Mouse (Mus musculus): Measurements from ENCODE around the gene Gng4.

Gng4 gene

GRCm38 (mm10) chr13:13795166-13795832, 11.4 kb downstream of the Gng4 start:
- no peak for TF ChIP-seq GATA4 (IDR thresholded peaks at IDR 0.05; ENCODE audit: insufficient replicate concordance, low read length)

DNA sequence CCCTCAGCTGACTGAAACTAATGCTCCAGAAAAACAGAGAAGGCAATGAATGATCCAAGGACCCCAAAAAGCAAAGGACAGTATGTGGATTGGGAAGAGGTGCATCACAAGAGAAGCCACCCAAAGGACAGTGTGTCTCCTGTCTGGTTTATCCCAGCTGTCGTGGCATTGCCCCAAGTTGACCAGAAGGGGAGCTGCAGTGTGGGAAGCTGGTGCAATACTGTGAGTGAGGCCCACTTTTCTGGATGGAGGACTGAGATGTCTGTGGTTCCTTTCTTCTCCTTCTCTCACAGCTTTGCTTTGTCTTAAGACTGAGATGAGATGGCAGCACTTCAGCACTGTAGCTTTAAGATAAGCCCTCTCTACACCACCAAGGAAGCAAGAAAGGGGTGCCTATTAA, 12.2 kb downstream of the Gng4 start:
- no peak for TF ChIP-seq GATA4 (IDR thresholded peaks at IDR 0.05; ENCODE audit: insufficient replicate concordance, low read length)

DNA sequence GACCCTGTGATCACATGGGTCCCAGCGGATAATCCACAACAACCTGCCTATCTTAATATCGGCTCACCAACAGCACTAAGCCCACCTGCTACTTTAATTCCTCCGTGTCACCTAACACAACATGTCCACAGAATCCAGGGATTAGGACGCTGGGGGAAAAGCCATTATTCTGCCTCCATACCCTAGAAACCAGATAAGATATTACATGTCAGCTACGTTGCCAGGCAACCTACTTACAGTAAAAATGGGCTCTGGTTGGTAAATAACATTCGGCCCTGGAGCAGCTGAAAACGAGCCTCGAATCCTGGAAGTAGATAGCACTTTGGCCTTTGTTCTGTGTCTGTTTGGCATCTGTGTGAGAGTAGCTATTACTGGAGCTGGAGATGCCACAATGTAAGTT, 14.9 kb downstream of the Gng4 start:
- no peak for TF ChIP-seq GATA4 (IDR thresholded peaks at IDR 0.05; ENCODE audit: insufficient replicate concordance, low read length)

GRCm38 (mm10) chr13:13808337-13809132, 24.7 kb downstream of the Gng4 start:
- TF ChIP-seq GATA4 (IDR thresholded peaks at IDR 0.05; ENCODE audit: insufficient replicate concordance, low read length) = no peak

GRCm38 (mm10) chr13:13810885-13811284, 27.0 kb downstream of the Gng4 start:
- no peak for TF ChIP-seq GATA4 (IDR thresholded peaks at IDR 0.05; ENCODE audit: insufficient replicate concordance, low read length)

- TF ChIP-seq GATA4 (IDR thresholded peaks at IDR 0.05; ENCODE audit: insufficient replicate concordance, low read length) = no peak
Measured at GRCm38 (mm10) chr13:13818696-13819095, 34.8 kb downstream of the Gng4 start.

- no peak for TF ChIP-seq GATA4 (IDR thresholded peaks at IDR 0.05; ENCODE audit: insufficient replicate concordance, low read length)
Measured at GRCm38 (mm10) chr13:13820234-13821123, 36.6 kb downstream of the Gng4 start.

GRCm38 (mm10) chr13:13824946-13825345, 41.1 kb downstream of the Gng4 start:
- no peak for TF ChIP-seq GATA4 (IDR thresholded peaks at IDR 0.05; ENCODE audit: insufficient replicate concordance, low read length)

DNA sequence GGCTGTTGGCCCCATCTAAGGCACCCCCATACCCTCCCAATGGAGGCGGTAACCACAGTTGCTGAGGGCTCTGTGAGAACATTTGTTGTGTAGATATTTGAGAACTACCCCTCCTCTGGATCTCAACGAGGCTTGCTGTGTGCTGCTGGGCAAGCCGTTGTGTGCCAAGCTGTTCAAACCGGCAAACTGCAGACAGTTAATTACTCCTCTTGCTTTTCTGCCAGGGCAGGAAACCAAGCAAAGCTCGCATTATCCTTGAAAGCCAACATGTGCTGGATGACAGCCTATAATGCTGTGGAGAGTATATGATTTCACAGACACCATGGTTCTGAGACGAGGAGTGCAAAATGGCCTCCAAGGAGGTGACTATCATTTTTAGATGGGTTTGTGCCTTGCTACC, 42.7 kb downstream of the Gng4 start:
- TF ChIP-seq GATA4 (IDR thresholded peaks at IDR 0.05; ENCODE audit: insufficient replicate concordance, low read length) = no peak

- TF ChIP-seq GATA4 (IDR thresholded peaks at IDR 0.05; ENCODE audit: insufficient replicate concordance, low read length) = no peak
Measured at GRCm38 (mm10) chr13:13828125-13828524, 44.3 kb downstream of the Gng4 start.

- TF ChIP-seq GATA4 (IDR thresholded peaks at IDR 0.05; ENCODE audit: insufficient replicate concordance, low read length) = no peak
Measured at GRCm38 (mm10) chr13:13830469-13831074, 46.7 kb downstream of the Gng4 start.

DNA sequence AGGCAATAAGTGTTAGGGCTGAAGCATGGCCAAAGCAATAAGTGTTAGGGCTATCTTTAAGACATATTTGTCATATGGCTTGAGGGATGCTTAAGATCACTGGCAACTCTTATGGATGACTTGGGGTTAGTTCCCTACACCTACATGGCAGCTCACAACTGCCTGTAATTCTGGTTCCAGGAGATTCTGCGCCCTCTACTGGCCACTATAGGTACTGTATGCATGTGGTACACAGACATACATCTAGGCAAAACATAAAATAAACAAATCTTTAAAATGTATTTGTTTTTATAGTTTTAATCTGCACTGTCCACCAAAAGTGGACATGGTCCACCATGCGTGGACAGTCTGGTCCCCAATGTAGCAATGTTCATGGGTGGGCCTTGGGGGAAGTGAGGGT, 51.3 kb downstream of the Gng4 start:
- no peak for TF ChIP-seq GATA4 (IDR thresholded peaks at IDR 0.05; ENCODE audit: insufficient replicate concordance, low read length)

- no peak for TF ChIP-seq GATA4 (IDR thresholded peaks at IDR 0.05; ENCODE audit: insufficient replicate concordance, low read length)
Measured at GRCm38 (mm10) chr13:13845021-13845420, 61.2 kb downstream of the Gng4 start.

DNA sequence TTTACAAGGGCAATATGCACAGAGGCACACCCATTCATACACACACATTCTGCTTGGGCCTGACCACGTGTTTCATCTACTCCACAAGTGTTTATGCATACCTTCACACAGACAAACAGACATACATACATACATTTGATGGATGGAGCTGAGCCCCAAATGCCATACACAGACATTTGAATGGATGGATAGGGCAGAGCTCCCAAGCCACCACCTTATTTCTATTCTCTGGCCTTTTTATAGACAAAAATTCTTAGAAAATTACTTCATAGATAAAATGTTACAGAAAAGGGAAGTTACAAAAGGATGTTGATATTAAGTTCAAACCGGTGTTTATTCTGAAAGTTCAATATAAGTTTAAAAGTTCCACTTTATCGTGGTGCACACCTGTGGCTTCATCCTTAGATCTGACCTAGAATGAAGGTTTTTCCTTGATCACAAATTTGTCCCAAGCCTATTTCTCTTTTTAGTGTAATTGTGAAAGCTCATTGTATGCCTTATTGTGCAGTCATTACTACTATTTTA, 63.3 kb downstream of the Gng4 start:
- TF ChIP-seq GATA4 (IDR thresholded peaks at IDR 0.05; ENCODE audit: insufficient replicate concordance, low read length) = no peak

DNA sequence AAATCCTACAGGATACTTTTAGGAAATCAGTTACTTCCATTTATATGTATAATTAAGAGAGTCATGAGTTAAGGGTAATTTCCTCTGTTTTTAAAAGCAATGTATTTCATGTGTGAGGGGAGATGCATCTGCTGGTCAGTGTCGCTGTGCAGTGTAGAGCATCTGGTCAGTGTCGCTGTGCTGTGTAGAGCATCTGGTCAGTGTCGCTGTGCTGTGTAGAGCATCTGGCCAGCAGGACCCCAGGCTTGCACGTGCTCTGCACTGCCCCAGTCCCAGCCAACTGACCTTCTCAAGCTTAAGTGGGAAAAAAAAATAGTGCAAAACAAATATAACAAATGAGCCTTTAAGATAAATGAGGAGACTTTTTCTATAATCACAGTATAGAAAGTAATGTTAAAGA, 73.3 kb downstream of the Gng4 start:
- no peak for TF ChIP-seq GATA4 (IDR thresholded peaks at IDR 0.05; ENCODE audit: insufficient replicate concordance, low read length)
